Mouse (Mus musculus): ENCODE measurements around the gene Plekhg5.

The Plekhg5 gene

GRCm38 (mm10) chr4:152146033-152146827 lies 73.9 kb downstream of the Plekhg5 start:
- DNase-seq (ENCODE audit: low spot score in 2 of 2): no peak

- DNase-seq (ENCODE audit: low spot score in 2 of 2): no peak
Measured at GRCm38 (mm10) chr4:152150546-152150945, 78.2 kb downstream of the Plekhg5 start.

- DNase-seq (ENCODE audit: low spot score in 2 of 2): no peak
Measured at GRCm38 (mm10) chr4:152151451-152151965, 79.2 kb downstream of the Plekhg5 start.

- peak in 1 of 2 experiments; percentile 38 for DNase-seq (ENCODE audit: low spot score in 2 of 2)
Measured at GRCm38 (mm10) chr4:152151966-152152544, 79.8 kb downstream of the Plekhg5 start, which contains the start of gene Espn. Gene Espn (minus strand): TSS chr4:152152371.

DNA sequence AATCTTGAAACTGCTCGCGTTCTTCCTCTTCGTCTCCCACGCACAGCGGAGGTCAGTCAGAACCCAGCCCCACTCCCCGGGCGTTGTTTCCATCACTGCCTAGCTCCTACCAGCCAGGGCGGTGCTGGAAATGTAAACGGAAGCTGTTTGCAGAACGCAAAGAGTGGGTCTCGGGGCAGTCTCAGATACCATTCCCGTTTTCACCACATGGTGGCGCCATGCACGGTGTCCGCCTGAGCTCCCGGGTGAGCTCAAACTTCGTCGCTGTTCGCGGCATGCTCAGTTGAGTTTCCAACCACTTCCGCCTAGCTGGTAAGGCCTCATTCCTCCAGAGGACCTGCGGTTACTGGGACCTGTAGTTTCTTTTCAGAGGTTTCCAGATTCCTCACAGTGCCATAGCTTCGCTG lies 81.5 kb downstream of the Plekhg5 start:
- DNase-seq (ENCODE audit: low spot score in 2 of 2): peak; percentile 79 to 88

DNA sequence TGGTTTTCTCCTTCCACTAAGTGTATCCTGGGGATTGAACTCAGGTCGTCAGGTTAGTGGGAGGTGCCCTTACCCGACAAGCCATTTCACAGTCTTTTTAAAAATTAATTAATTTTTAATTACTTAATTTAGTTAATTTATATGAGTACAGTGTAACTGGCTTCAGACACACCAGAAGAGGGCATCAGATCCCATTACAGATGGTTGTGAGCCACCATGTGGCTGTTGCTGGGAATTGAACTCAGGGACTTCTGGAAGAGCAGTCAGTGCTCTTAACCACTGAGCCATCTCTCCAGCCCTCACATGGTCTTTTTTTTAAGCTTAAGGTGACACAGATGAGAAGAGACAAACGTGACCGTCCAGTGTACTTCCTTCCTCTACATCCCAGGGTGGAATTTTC lies 82.7 kb downstream of the Plekhg5 start:
- no peak for DNase-seq (ENCODE audit: low spot score in 2 of 2)

- DNase-seq (ENCODE audit: low spot score in 2 of 2): peak in 1 of 2 experiments; percentile 51
Measured at GRCm38 (mm10) chr4:152157779-152158584, 85.7 kb downstream of the Plekhg5 start.

DNA sequence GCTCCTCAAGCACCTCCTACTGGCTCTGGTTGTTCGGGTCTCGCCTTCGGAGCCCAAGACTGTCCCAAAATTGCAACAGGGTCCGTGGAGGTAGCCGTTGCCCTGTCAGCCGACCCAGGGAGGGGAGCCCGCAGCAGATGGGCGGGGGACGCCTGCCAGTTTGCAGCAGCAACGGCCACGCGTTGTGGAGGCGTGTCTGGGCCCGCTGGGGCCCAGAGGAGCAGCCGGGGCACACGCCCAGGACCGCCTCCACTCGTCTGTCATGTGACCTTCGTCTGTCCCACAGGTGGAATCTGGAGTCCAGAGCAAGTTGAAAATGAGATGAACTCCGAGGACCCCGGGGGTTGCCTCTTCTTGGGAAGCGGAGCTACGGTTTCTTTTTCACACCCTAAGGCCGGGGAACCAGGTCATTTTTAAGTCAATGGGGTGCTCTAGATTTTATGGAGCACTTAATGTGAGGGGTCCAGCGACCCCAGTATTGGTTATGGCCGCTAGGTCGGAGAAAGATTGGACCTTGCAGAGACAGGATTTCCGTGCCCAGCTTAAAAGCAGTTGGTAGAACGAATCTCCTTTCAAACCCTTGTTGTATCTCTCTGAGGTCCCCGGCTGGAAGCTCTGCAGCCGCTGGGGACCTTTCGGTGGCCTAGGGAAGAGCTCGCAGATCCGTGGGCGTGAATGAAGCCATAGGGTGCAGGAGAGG lies 86.4 kb downstream of the Plekhg5 start, which contains the start of gene Hes2:
Hes2 (plus strand) TSS at position 283 of the 700 bp plus-strand sequence.
- no peak for DNase-seq (ENCODE audit: low spot score in 2 of 2)

GRCm38 (mm10) chr4:152159285-152159678 lies 87.0 kb downstream of the Plekhg5 start:
- no peak for DNase-seq (ENCODE audit: low spot score in 2 of 2)

- no peak for DNase-seq (ENCODE audit: low spot score in 2 of 2)
Measured at GRCm38 (mm10) chr4:152160748-152161147, 88.5 kb downstream of the Plekhg5 start.

- no peak for DNase-seq (ENCODE audit: low spot score in 2 of 2)
Measured at GRCm38 (mm10) chr4:152161601-152162000, 89.3 kb downstream of the Plekhg5 start.

- DNase-seq (ENCODE audit: low spot score in 2 of 2): no peak
Measured at GRCm38 (mm10) chr4:152162748-152163147, 90.5 kb downstream of the Plekhg5 start.
